Mouse (Mus musculus) forebrain, embryonic 11.5 days (tissue): Measurements from ENCODE around the gene Washc1. TPM values are rescaled to one million over a fixed set of nuclear protein-coding genes. Genes with fewer than 3 reads are reported as not detected.

Source experiments
- ATAC-seq: fragments of 200-750 bp; cut with Nextera tagmentation; replicated peaks from 2 replicates; pipeline ENCODE4 v1.8.0; 2017; ENCODE audit warnings: moderate TSS enrichment; ENCODE audit not compliant: low FRiP score
- DNase-seq: peaks from one replicate; pipeline ENCODE4 v3.0.0-alpha.2; 2017; ENCODE audit warnings: low spot score
- H3K27ac ChIP-seq: fragments of 300-500 bp; sonication (generic); 2 replicates; pipeline ENCODE4 v1.5.1; 2014; ENCODE audit warnings: low read depth, low read length
- H3K27me3 ChIP-seq: fragments of 300-500 bp; sonication (generic); 2 replicates; pipeline ENCODE4 v1.6.1; 2014; ENCODE audit warnings: mild to moderate bottlenecking, low read length, mixed read lengths; ENCODE audit not compliant: control insufficient read depth, insufficient read depth
- H3K36me3 ChIP-seq: fragments of 300-500 bp; sonication (generic); 2 replicates; pipeline ENCODE4 v1.6.1; 2014; ENCODE audit warnings: mild to moderate bottlenecking, low read length, moderate library complexity, mixed read lengths; ENCODE audit not compliant: control insufficient read depth, insufficient read depth
- H3K4me1 ChIP-seq: fragments of 300-500 bp; sonication (generic); replicated peaks from 2 replicates; pipeline ENCODE4 v1.6.1; 2014; ENCODE audit warnings: low read length, mixed read lengths; ENCODE audit not compliant: control insufficient read depth, insufficient read depth
- H3K4me2 ChIP-seq: fragments of 300-500 bp; sonication (generic); 2 replicates; pipeline ENCODE4 v1.6.1; 2014; ENCODE audit warnings: low read depth, mild to moderate bottlenecking, low read length, moderate library complexity, mixed read lengths; ENCODE audit not compliant: severe bottlenecking
- H3K4me3 ChIP-seq: fragments of 300-500 bp; sonication (generic); 2 replicates; pipeline ENCODE4 v1.5.1; 2014; ENCODE audit warnings: low read depth, low read length
- H3K9ac ChIP-seq: fragments of 300-500 bp; sonication (generic); 2 replicates; pipeline ENCODE4 v1.6.1; 2014; ENCODE audit warnings: low read length
- H3K9me3 ChIP-seq: fragments of 300-500 bp; sonication (generic); 2 replicates; pipeline ENCODE4 v1.6.1; 2016; ENCODE audit warnings: low read length, mixed read lengths; ENCODE audit not compliant: control insufficient read depth
- WGBS: fragments of 180-500 bp; shearing (Covaris S2); extraction: QIAGEN DNeasy Blood & Tissue Kit; methylation state at CpG from one replicate; pipeline ENCODE4 v1.1.7; 2014; 5-methylcytosine and 5-hydroxymethylcytosine counted together
- polyA plus RNA-seq: library from polyadenylated mRNA; unstranded; fragments of >200 nt; fragmentation: Nextera tagmentation; extraction: Ambion mirVana; gene quantifications from 2 replicates; pipeline ENCODE4 v1.2.1, GENCODE M21; 2014

Gene Washc1
- polyA plus RNA-seq, 1 experiment from 2014 or later: 24.9 TPM

DNA sequence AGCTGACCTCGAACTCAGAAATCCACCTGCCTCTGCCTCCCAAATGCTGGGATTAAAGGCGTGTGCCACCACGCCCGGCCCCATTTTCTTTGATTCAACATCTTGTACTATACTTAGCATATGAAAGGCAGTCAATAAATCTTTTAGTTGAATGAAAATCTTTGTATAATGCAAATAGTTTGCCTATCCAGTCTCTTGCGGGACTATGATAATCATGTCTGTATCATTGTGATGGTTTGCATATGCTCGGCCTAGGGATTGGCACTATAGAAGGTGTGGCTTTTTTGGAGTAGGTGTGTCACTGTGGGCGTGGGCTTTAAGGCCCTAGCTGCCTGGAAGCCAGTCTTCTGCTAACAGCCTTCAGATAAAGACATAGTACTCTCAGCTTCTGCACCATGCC lies 7.3 kb upstream of the Washc1 start:
- no peak overlapping the region for H3K4me2 ChIP-seq
- no peak overlapping the region for H3K4me3 ChIP-seq
- no peak overlapping the region for H3K27ac ChIP-seq
- 82% methylated on average over 7 of the region's 7 CpGs for WGBS
- peaks cover 7% of the 10 kb centered on the region; the same call in 1 of the 2 replicates for H3K4me1 ChIP-seq
- no peaks in the 10 kb centered on the region for H3K27me3 ChIP-seq
- no peaks in the 10 kb centered on the region for H3K9me3 ChIP-seq
- DNase-seq (no peak), ATAC-seq (no peak)
- no peak overlapping the region for H3K9ac ChIP-seq
- no peaks in the 10 kb centered on the region for H3K36me3 ChIP-seq

DNA sequence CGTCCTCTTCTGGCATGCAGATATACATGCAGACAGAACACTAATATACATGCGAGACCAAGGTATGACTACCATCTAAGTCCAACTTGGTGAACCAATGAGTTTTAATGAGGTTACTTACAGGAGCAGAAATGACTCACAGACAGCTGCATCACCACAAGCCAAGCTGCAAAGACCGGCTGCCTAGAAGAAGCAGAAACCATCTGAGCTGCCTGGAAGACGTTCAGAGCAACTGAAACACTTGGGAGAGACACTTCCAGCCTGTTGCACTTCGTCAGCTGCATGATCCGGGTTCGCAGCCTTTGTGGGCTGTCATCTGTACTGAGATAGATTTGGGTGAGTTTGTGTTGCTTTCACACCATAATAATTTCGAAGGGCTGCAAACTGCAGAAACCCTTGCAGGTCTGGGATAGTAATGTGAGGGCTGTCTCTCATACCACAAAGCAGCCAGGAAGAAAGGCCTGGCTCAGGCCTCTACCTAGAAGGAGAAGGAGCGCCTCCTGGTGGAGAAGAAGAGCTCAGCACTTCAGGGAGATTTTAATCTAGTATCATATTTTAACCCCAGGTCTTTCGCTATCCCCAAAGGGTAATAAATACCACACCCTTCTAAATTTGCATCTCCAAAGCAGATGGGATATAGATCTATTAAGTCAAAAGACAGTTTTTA lies 4.6 kb upstream of the Washc1 start:
- ATAC-seq (no peak), DNase-seq (peak; percentile 72)
- Histone ChIP-seq H3K9me3 (no peaks in the 10 kb centered on the region), H3K4me1 (no peaks in the 10 kb centered on the region), H3K27me3 (no peaks in the 10 kb centered on the region), H3K9ac (no peak overlapping the region), H3K36me3 (no peaks in the 10 kb centered on the region), H3K27ac (no peak overlapping the region), H3K4me2 (no peak overlapping the region), H3K4me3 (no peak overlapping the region)
- WGBS: 54% methylated on average over 10 of the region's 10 CpGs

DNA sequence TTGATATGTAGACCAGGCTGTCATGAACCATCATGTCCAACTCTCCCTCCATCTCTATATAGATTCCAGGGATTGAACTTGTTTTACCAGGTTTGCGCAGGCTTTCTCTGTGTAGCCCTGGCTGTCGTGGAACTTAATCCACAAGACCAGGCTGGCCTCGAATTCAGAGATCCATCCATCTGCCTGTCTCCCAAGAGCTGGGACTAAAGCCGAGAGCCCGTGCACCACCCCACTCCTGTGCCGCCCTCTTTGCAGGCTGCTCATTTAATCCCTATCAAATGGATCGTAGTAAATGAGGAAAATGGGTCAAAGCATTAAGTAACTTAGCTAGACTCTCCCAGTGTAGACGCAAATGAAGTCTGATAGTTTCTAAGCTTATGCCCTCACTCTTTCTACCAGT lies 3.9 kb upstream of the Washc1 start:
- H3K36me3 ChIP-seq: no peaks in the 10 kb centered on the region
- H3K4me2 ChIP-seq: no peak overlapping the region
- no peaks in the 10 kb centered on the region for H3K9me3 ChIP-seq
- no peak for ATAC-seq
- 68% methylated on average over 8 of the region's 8 CpGs for WGBS
- no peak for DNase-seq
- peaks cover 4% of the 10 kb centered on the region; the same call in 1 of the 2 replicates for H3K4me1 ChIP-seq
- no peak overlapping the region for H3K9ac ChIP-seq
- no peak overlapping the region for H3K4me3 ChIP-seq
- no peaks in the 10 kb centered on the region for H3K27me3 ChIP-seq
- no peak overlapping the region for H3K27ac ChIP-seq

DNA sequence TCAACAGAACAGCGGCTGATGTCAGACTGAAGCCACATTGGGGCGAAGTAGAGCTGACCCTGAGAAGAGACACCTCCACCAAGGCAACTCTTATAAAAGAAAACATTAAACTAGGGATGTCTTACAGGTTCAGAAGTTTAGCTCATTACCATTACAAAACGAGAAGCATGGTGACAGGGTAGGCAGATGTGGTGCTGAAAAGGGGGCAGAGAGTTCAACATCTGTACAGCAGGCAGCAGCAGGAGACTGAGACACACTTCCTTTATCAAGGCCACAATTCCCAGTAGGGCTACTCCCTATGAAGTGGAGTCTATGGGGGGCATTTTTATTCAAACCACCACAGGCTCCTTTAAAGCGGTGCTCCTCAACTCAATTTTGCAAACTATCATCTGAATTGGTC lies 3.1 kb upstream of the Washc1 start:
- Histone ChIP-seq H3K36me3 (no peaks in the 10 kb centered on the region), H3K4me1 (peaks cover 4% of the 10 kb centered on the region; the same call in 1 of the 2 replicates), H3K4me3 (no peak overlapping the region), H3K9me3 (no peaks in the 10 kb centered on the region), H3K27me3 (no peaks in the 10 kb centered on the region), H3K9ac (no peak overlapping the region), H3K27ac (no peak overlapping the region), H3K4me2 (no peak overlapping the region)
- no peak for ATAC-seq
- DNase-seq: no peak
- WGBS: 82% methylated on average over 4 of the region's 4 CpGs

DNA sequence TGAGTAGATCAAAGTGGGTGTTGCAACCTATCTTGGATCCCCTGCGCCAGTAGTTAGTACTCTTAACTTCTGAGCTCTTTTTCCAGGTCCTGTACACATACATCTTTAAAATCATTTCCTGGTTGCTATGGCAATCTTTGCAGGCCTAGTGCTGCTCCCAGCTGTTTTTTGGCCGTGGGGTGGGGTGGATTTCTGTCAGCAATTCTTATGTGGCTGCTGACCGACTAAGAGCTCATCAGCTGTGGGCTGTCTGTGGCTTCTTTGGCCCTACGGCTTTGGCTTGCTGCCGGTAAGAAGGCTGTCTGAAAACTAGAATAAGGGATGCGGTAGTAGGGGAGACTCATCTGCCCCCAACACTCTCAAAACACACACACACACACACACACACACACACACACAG lies 599 bp upstream of the Washc1 start:
- H3K9ac ChIP-seq: peak overlapping the region; percentile 79; the same call in 1 of the 2 replicates
- H3K4me3 ChIP-seq: peak overlapping the region; percentile 81
- H3K4me1 ChIP-seq: peaks cover 4% of the 10 kb centered on the region; the same call in 1 of the 2 replicates
- no peaks in the 10 kb centered on the region for H3K9me3 ChIP-seq
- WGBS: 52% methylated on average over 6 of the region's 6 CpGs
- DNase-seq (no peak), ATAC-seq (no peak)
- H3K27me3 ChIP-seq: no peaks in the 10 kb centered on the region
- no peaks in the 10 kb centered on the region; the same call in 1 of the 2 replicates for H3K36me3 ChIP-seq
- H3K27ac ChIP-seq: no peak overlapping the region
- H3K4me2 ChIP-seq: peak overlapping the region; percentile 62; the same call in 1 of the 2 replicates

DNA sequence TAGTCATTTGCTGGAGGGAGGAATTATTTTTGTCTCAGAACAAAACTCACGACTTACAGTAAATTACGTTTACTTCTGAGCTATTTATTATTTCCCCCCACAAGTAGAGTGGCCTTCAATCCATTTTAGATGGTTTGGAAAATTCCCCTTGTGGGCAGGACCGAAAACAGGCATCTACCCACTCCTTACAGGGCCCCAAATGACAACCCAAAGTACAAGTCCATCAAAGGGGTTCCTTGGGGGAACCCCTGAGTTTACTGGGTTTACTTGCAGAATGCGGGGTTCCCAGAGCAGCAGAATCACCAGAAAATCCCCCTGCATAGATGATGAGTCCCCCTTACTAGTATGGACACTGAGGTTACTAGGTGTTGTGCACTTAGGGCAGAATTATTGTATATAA lies 821 bp downstream of the Washc1 start:
- peaks cover under 1% of the 10 kb centered on the region; the same call in 1 of the 2 replicates for H3K36me3 ChIP-seq
- ATAC-seq (no peak), DNase-seq (no peak)
- 51% methylated on average over 4 of the region's 4 CpGs for WGBS
- no peak overlapping the region for H3K27ac ChIP-seq
- H3K9me3 ChIP-seq: no peaks in the 10 kb centered on the region
- peak overlapping the region; percentile 62 for H3K4me2 ChIP-seq
- peak overlapping the region; percentile 81 for H3K4me3 ChIP-seq
- peaks cover 4% of the 10 kb centered on the region; the same call in 1 of the 2 replicates for H3K4me1 ChIP-seq
- no peaks in the 10 kb centered on the region for H3K27me3 ChIP-seq
- peak overlapping the region; percentile 79; the same call in 1 of the 2 replicates for H3K9ac ChIP-seq

DNA sequence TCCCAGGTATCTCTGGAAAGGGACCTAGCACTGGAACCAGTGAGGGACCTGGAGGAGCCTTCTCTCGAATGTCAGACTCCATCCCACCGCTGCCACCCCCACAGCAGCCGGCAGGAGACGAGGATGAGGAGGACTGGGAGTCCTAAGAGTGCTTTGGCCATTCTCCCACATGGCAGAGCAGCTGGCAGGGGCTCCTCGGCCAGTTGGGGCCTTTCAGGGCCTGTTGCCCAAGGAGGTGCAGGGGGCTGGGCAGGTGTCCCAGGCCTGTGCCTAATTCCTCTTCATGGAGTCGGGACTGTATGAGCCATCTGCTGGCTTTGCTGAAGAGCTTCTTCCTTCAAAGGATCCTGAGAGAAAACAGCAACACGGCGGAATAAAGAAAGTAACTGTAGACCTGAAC lies 7.6 kb downstream of the Washc1 start:
- Histone ChIP-seq H3K4me1 (no peaks in the 10 kb centered on the region), H3K9ac (no peak overlapping the region), H3K9me3 (no peaks in the 10 kb centered on the region), H3K27ac (no peak overlapping the region), H3K36me3 (peaks cover 2% of the 10 kb centered on the region; the same call in 1 of the 2 replicates), H3K4me3 (no peak overlapping the region), H3K27me3 (no peaks in the 10 kb centered on the region), H3K4me2 (no peak overlapping the region)
- ATAC-seq (no peak), DNase-seq (no peak)
- 87% methylated on average over 8 of the region's 8 CpGs for WGBS

DNA sequence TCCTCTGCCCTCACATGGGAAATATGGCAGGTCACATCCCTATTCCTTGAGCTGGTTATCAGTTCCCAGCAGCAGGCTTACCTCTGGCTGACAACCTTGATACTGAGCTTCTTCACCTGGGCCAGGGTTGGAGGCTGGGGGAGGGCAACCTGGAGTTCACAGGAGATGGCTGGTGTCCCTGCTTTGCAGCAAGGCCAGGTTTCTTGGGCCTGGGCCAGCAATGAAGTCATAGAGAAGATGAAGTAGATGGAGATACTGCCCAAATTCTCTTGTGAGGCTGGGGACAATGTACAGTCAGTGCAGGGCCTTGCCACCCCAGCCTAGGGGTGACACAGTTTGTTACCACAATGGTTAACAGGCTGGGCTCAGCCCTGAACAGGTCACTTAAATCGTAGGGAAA lies 9.4 kb downstream of the Washc1 start:
- H3K4me3 ChIP-seq: no peak overlapping the region
- peaks cover 2% of the 10 kb centered on the region; the same call in 1 of the 2 replicates for H3K36me3 ChIP-seq
- H3K27me3 ChIP-seq: no peaks in the 10 kb centered on the region
- H3K9ac ChIP-seq: no peak overlapping the region
- 84% methylated on average over 1 of the region's 1 CpGs for WGBS
- peaks cover 7% of the 10 kb centered on the region; the same call in 1 of the 2 replicates for H3K4me1 ChIP-seq
- no peak overlapping the region for H3K27ac ChIP-seq
- no peaks in the 10 kb centered on the region for H3K9me3 ChIP-seq
- DNase-seq: no peak
- no peak overlapping the region for H3K4me2 ChIP-seq
- ATAC-seq: no peak
